Mouse (Mus musculus): ENCODE data around the gene Nos1. TPM values are rescaled to one million over a fixed set of nuclear protein-coding genes. Genes with fewer than 3 reads are reported as not detected.

Nos1 gene
- polyA plus RNA-seq, 2 experiments = 0.41 to 0.70 TPM

DNA sequence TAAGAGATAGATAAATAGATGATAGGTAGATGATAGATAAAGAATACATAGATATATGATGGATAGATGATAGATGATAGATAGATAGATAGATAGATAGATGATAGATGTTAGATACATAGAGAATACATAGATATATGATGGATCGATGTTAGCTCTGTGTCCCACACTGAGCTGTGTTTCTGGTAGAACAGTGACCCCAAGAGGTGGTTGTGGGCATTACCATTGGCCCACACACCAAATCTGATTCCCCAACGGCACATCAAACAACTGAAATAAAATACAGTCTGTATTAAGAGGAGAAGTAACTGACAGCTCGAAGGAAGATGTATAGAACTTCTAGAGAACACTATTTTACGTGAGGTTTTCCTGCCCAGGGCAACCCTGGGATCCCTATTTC is 165.8 kb downstream of the Nos1 start:
- Histone ChIP-seq H3K4me1 (ENCODE audit: control insufficient read depth, insufficient read depth, low read length) (no peaks in the 10 kb centered on the region), H3K4me3 (replicated peaks; ENCODE audit: low read length) (no peak overlapping the region), H3K4me2 (replicated peaks; ENCODE audit: low read depth, low read length, severe bottlenecking) (no peak overlapping the region), H3K27ac (replicated peaks; ENCODE audit: low read depth, low read length) (no peak overlapping the region), H3K27me3 (ENCODE audit: control insufficient read depth, insufficient read depth, low read length) (no peaks in the 10 kb centered on the region), H3K36me3 (ENCODE audit: control insufficient read depth, insufficient read depth, low read length) (no peaks in the 10 kb centered on the region), H3K9ac (ENCODE audit: low read depth, low read length, severe bottlenecking) (no peak overlapping the region), H3K9me3 (ENCODE audit: control insufficient read depth, low read length) (no peaks in the 10 kb centered on the region)
- 28% methylated on average over 4 of the region's 4 CpGs for WGBS
- no peak for TF ChIP-seq POLR2A (IDR thresholded peaks at IDR 0.05; ENCODE audit: borderline replicate concordance, extremely low read depth, insufficient read depth, insufficient read length)
- peak; percentile 20 for DNase-seq (ENCODE audit: low spot score)
- ATAC-seq (ENCODE audit: low FRiP score, low read depth) = no peak

DNA sequence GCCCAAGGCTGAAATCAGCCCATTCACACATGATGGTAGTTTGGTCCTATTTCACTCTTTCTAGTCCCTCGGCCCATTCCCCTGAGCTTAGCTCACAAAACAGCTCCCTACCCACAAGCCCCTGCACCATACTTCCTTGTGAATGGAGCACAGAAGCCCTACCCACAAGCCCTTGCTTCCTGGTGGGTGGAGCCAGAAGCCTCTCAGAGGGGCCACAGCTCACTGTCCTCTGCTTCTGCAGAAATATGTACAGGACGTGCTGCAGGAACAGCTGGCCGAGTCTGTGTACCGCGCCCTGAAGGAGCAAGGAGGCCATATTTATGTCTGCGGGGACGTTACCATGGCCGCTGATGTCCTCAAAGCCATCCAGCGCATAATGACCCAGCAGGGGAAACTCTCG is 168.6 kb downstream of the Nos1 start:
- no peaks in the 10 kb centered on the region for H3K36me3 ChIP-seq (ENCODE audit: control insufficient read depth, insufficient read depth, low read length)
- TF ChIP-seq POLR2A (IDR thresholded peaks at IDR 0.05; ENCODE audit: borderline replicate concordance, extremely low read depth, insufficient read depth, insufficient read length) = no peak
- no peak overlapping the region for H3K4me3 ChIP-seq (replicated peaks; ENCODE audit: low read length)
- H3K27me3 ChIP-seq (ENCODE audit: control insufficient read depth, insufficient read depth, low read length) = no peaks in the 10 kb centered on the region
- 85% methylated on average over 10 of the region's 10 CpGs for whole genome bisulfite sequencing
- no peaks in the 10 kb centered on the region for H3K4me1 ChIP-seq (ENCODE audit: control insufficient read depth, insufficient read depth, low read length)
- H3K9ac ChIP-seq (ENCODE audit: low read depth, low read length, severe bottlenecking) = no peak overlapping the region
- DNase-seq (ENCODE audit: low spot score) = no peak
- no peaks in the 10 kb centered on the region for H3K9me3 ChIP-seq (ENCODE audit: control insufficient read depth, low read length)
- no peak overlapping the region for H3K27ac ChIP-seq (replicated peaks; ENCODE audit: low read depth, low read length)
- no peak overlapping the region for H3K4me2 ChIP-seq (replicated peaks; ENCODE audit: low read depth, low read length, severe bottlenecking)
- no peak for ATAC-seq (ENCODE audit: low FRiP score, low read depth)

DNA sequence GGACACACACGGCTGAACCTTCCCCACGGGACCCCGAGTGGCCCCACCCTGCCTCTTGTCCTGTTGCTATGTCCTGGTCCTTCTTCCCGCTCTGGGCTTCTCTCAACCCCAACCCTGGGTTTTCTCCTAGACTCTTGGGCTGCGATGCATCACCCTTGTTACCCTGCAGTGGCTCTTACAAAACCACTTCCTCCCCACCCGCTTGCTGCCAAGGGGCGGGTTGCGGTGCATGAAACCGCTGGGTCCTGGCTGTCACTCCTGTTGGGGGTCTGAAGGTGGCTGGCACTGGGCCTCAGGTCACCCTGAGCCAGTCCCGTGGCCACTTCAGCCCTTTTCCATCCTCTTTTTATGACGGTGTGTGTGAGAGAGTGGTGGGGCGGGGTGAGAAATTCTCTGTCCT is 173.1 kb downstream of the Nos1 start:
- no peak for TF ChIP-seq POLR2A (IDR thresholded peaks at IDR 0.05; ENCODE audit: borderline replicate concordance, extremely low read depth, insufficient read depth, insufficient read length)
- Histone ChIP-seq H3K4me3 (replicated peaks; ENCODE audit: low read length) (no peak overlapping the region), H3K4me1 (ENCODE audit: control insufficient read depth, insufficient read depth, low read length) (no peaks in the 10 kb centered on the region), H3K9ac (ENCODE audit: low read depth, low read length, severe bottlenecking) (no peak overlapping the region), H3K27me3 (ENCODE audit: control insufficient read depth, insufficient read depth, low read length) (no peaks in the 10 kb centered on the region), H3K4me2 (replicated peaks; ENCODE audit: low read depth, low read length, severe bottlenecking) (no peak overlapping the region), H3K9me3 (ENCODE audit: control insufficient read depth, low read length) (no peaks in the 10 kb centered on the region), H3K36me3 (ENCODE audit: control insufficient read depth, insufficient read depth, low read length) (no peaks in the 10 kb centered on the region), H3K27ac (replicated peaks; ENCODE audit: low read depth, low read length) (no peak overlapping the region)
- WGBS = 80% methylated on average over 12 of the region's 12 CpGs
- ATAC-seq (ENCODE audit: low FRiP score, low read depth) (no peak), DNase-seq (ENCODE audit: low spot score) (no peak)

DNA sequence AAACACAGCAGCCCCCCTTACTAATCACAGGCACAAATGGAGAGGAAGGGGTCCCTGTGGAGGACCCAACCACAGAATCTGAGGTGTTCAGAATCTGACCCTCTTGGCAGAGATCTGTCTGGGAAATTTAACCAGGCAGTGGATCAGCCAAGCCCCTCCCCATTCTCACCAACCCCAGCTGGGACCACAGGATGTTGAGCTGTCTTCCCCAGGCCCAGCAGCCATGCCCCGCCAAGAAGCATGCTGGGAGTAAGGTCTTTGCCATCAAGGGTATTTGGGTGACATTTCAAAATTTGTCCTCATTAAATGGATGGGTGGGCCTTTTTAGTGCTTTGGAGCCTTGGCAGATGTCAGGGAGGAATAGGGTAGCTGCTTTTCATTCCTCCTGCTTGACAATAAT is 173.6 kb downstream of the Nos1 start:
- ATAC-seq (ENCODE audit: low FRiP score, low read depth) = no peak
- H3K36me3 ChIP-seq (ENCODE audit: control insufficient read depth, insufficient read depth, low read length) = no peaks in the 10 kb centered on the region
- H3K4me3 ChIP-seq (replicated peaks; ENCODE audit: low read length) = no peak overlapping the region
- no peak for DNase-seq (ENCODE audit: low spot score)
- H3K9me3 ChIP-seq (ENCODE audit: control insufficient read depth, low read length) = no peaks in the 10 kb centered on the region
- no peak overlapping the region for H3K4me2 ChIP-seq (replicated peaks; ENCODE audit: low read depth, low read length, severe bottlenecking)
- no peaks in the 10 kb centered on the region for H3K27me3 ChIP-seq (ENCODE audit: control insufficient read depth, insufficient read depth, low read length)
- no peak overlapping the region for H3K9ac ChIP-seq (ENCODE audit: low read depth, low read length, severe bottlenecking)
- no peak for TF ChIP-seq POLR2A (IDR thresholded peaks at IDR 0.05; ENCODE audit: borderline replicate concordance, extremely low read depth, insufficient read depth, insufficient read length)
- 61% methylated on average over 1 of the region's 1 CpGs for WGBS
- H3K27ac ChIP-seq (replicated peaks; ENCODE audit: low read depth, low read length) = no peak overlapping the region
- H3K4me1 ChIP-seq (ENCODE audit: control insufficient read depth, insufficient read depth, low read length) = no peaks in the 10 kb centered on the region

DNA sequence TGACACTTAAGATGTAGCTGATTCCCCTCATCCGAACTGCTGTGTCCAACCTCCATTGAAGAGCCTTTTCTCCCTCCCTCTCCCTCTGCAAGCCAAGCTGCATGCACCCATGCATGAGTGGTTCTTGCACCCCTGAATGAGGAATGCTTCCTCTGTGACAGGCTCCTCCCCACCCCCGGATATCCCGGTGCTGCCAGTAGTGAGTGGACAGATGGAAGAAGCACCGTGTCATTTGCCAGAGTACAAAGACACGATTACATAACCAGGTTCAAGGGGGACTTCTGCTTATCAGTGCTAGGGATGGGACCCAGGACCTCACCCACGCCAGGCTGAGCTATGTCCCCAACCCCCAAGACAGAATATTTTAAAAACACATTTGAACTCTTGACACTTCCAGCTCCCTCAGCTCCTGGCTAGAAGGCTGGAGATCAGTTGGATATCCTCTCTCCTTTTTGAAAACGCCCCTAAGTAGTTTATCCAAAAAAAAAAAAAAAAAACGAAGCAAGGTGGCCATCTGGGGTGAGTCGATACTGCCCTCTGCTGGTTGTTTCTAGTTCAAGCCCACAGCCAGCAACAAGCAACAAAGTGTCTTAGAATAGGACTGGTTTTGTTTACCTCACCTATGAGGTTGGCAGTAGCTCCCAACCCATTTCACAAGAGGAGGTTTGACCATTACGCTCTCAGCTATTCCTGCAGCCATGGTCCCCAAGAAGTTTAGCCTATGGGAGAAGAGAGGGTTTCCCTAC is 175.0 kb downstream of the Nos1 start:
- 42% methylated on average over 10 of the region's 10 CpGs for WGBS
- TF ChIP-seq POLR2A (IDR thresholded peaks at IDR 0.05; ENCODE audit: borderline replicate concordance, extremely low read depth, insufficient read depth, insufficient read length) = no peak
- DNase-seq (ENCODE audit: low spot score) = no peak

More for the DNA sequence above, 175.0 kb downstream of the Nos1 start:
- no peak overlapping the region for H3K27ac ChIP-seq (replicated peaks; ENCODE audit: low read depth, low read length)
- no peaks in the 10 kb centered on the region for H3K27me3 ChIP-seq (ENCODE audit: control insufficient read depth, insufficient read depth, low read length)
- no peak for ATAC-seq (ENCODE audit: low FRiP score, low read depth)
- H3K36me3 ChIP-seq (ENCODE audit: control insufficient read depth, insufficient read depth, low read length) = no peaks in the 10 kb centered on the region
- no peak overlapping the region for H3K4me2 ChIP-seq (replicated peaks; ENCODE audit: low read depth, low read length, severe bottlenecking)
- H3K9ac ChIP-seq (ENCODE audit: low read depth, low read length, severe bottlenecking) = no peak overlapping the region
- no peaks in the 10 kb centered on the region for H3K9me3 ChIP-seq (ENCODE audit: control insufficient read depth, low read length)
- no peak overlapping the region for H3K4me3 ChIP-seq (replicated peaks; ENCODE audit: low read length)
- H3K4me1 ChIP-seq (ENCODE audit: control insufficient read depth, insufficient read depth, low read length) = no peaks in the 10 kb centered on the region
